Mouse (Mus musculus) hindbrain, embryonic 11.5 days (tissue): ENCODE results near the gene Gm45261. TPM values are rescaled to one million over a fixed set of nuclear protein-coding genes. Genes with fewer than 3 reads are reported as not detected.

Experiments used
- ATAC-seq: fragments of 200-750 bp; cut with Nextera tagmentation; 2 replicates; pipeline ENCODE4 v1.8.0; 2017; ENCODE audit warnings: mild to moderate bottlenecking, moderate TSS enrichment, moderate library complexity; ENCODE audit not compliant: low FRiP score
- DNase-seq: peaks from one replicate; pipeline ENCODE4 v3.0.0-alpha.2; 2015; ENCODE audit warnings: low spot score
- H3K27ac ChIP-seq: fragments of 300-500 bp; sonication (generic); 2 replicates; pipeline ENCODE4 v1.5.1; 2014; ENCODE audit warnings: mild to moderate bottlenecking, low read depth, low read length
- H3K27me3 ChIP-seq: fragments of 300-500 bp; sonication (generic); 2 replicates; pipeline ENCODE4 v1.6.1; 2014; ENCODE audit warnings: mild to moderate bottlenecking, low read length, moderate library complexity, mixed read lengths; ENCODE audit not compliant: control insufficient read depth, insufficient read depth
- H3K36me3 ChIP-seq: fragments of 300-500 bp; sonication (generic); 2 replicates; pipeline ENCODE4 v1.6.1; 2014; ENCODE audit warnings: mild to moderate bottlenecking, low read length, moderate library complexity, mixed read lengths; ENCODE audit not compliant: control insufficient read depth, insufficient read depth
- H3K4me1 ChIP-seq: fragments of 300-500 bp; sonication (generic); replicated peaks from 2 replicates; pipeline ENCODE4 v1.6.1; 2014; ENCODE audit warnings: low read length, mixed read lengths; ENCODE audit not compliant: control insufficient read depth, insufficient read depth
- H3K4me2 ChIP-seq: fragments of 300-500 bp; sonication (generic); replicated peaks from 2 replicates; pipeline ENCODE4 v1.6.1; 2014; ENCODE audit warnings: mild to moderate bottlenecking, low read depth, low read length
- H3K4me3 ChIP-seq: fragments of 300-500 bp; sonication (generic); 2 replicates; pipeline ENCODE4 v1.5.1; 2014; ENCODE audit warnings: low read depth, low read length
- H3K9ac ChIP-seq: fragments of 300-500 bp; sonication (generic); 2 replicates; pipeline ENCODE4 v1.6.1; 2014; ENCODE audit warnings: low read depth, low read length
- H3K9me3 ChIP-seq: fragments of 300-500 bp; sonication (generic); 2 replicates; pipeline ENCODE4 v1.6.1; 2016; ENCODE audit warnings: low read length; ENCODE audit not compliant: control insufficient read depth
- WGBS: fragments of 180-500 bp; shearing (Covaris S2); extraction: QIAGEN DNeasy Blood & Tissue Kit; methylation state at CpG from one replicate; pipeline ENCODE4 v1.1.7; 2014; 5-methylcytosine and 5-hydroxymethylcytosine counted together
- polyA plus RNA-seq: library from polyadenylated mRNA; unstranded; fragments of >200 nt; fragmentation: Nextera tagmentation; extraction: Ambion mirVana; gene quantifications from 2 replicates; pipeline ENCODE4 v1.2.1, GENCODE M21; 2014

Gm45261 gene
- polyA plus RNA-seq, 1 experiment from 2014 or later = not detected

GRCm38 (mm10) chr1:80424666-80425065 lies 36.6 kb downstream of the Gm45261 start:
- Histone ChIP-seq H3K9me3 (no peaks in the 10 kb centered on the region), H3K4me1 (no peaks in the 10 kb centered on the region), H3K36me3 (no peaks in the 10 kb centered on the region), H3K4me3 (no peak overlapping the region), H3K27me3 (no peaks in the 10 kb centered on the region), H3K4me2 (no peak overlapping the region), H3K9ac (no peak overlapping the region), H3K27ac (no peak overlapping the region)
- no peak for DNase-seq
- WGBS = 76% methylated on average over 1 of the region's 1 CpGs
- no peak for ATAC-seq

- no peaks in the 10 kb centered on the region for H3K36me3 ChIP-seq
- no peaks in the 10 kb centered on the region for H3K4me1 ChIP-seq
- 91% methylated on average over 12 of the region's 12 CpGs for WGBS
- H3K27me3 ChIP-seq = no peaks in the 10 kb centered on the region
- no peak overlapping the region for H3K27ac ChIP-seq
- no peaks in the 10 kb centered on the region for H3K9me3 ChIP-seq
- H3K4me2 ChIP-seq = no peak overlapping the region
- ATAC-seq (no peak), DNase-seq (no peak)
- no peak overlapping the region for H3K4me3 ChIP-seq
- H3K9ac ChIP-seq = no peak overlapping the region
Observed at GRCm38 (mm10) chr1:80418321-80419045, 42.8 kb downstream of the Gm45261 start.

GRCm38 (mm10) chr1:80416329-80416728 lies 44.9 kb downstream of the Gm45261 start:
- WGBS = 89% methylated on average over 5 of the region's 5 CpGs

GRCm38 (mm10) chr1:80412521-80412920 lies 48.7 kb downstream of the Gm45261 start:
- no peaks in the 10 kb centered on the region for H3K36me3 ChIP-seq
- DNase-seq = no peak
- no peak overlapping the region for H3K9ac ChIP-seq
- ATAC-seq = no peak
- no peak overlapping the region for H3K4me2 ChIP-seq
- no peaks in the 10 kb centered on the region for H3K9me3 ChIP-seq
- no peak overlapping the region for H3K4me3 ChIP-seq
- WGBS = 93% methylated on average over 2 of the region's 2 CpGs
- no peaks in the 10 kb centered on the region for H3K27me3 ChIP-seq
- no peak overlapping the region for H3K27ac ChIP-seq
- no peaks in the 10 kb centered on the region for H3K4me1 ChIP-seq

More at GRCm38 (mm10) chr1:80416329-80416728, 44.9 kb downstream of the Gm45261 start:
- no peaks in the 10 kb centered on the region for H3K4me1 ChIP-seq
- DNase-seq (no peak), ATAC-seq (no peak)
- H3K36me3 ChIP-seq = no peaks in the 10 kb centered on the region
- no peak overlapping the region for H3K27ac ChIP-seq
- H3K9ac ChIP-seq = no peak overlapping the region
- H3K9me3 ChIP-seq = no peaks in the 10 kb centered on the region
- no peak overlapping the region for H3K4me2 ChIP-seq
- H3K27me3 ChIP-seq = no peaks in the 10 kb centered on the region
- H3K4me3 ChIP-seq = no peak overlapping the region

GRCm38 (mm10) chr1:80410229-80410973 lies 50.8 kb downstream of the Gm45261 start:
- no peak for ATAC-seq

GRCm38 (mm10) chr1:80409467-80410105 lies 51.7 kb downstream of the Gm45261 start:
- Histone ChIP-seq H3K9ac (no peak overlapping the region), H3K27me3 (no peaks in the 10 kb centered on the region), H3K9me3 (no peaks in the 10 kb centered on the region), H3K4me2 (no peak overlapping the region), H3K4me3 (no peak overlapping the region), H3K27ac (no peak overlapping the region), H3K36me3 (no peaks in the 10 kb centered on the region), H3K4me1 (no peaks in the 10 kb centered on the region)
- ATAC-seq = no peak
- no peak for DNase-seq
- WGBS = 69% methylated on average over 6 of the region's 6 CpGs

More at GRCm38 (mm10) chr1:80410229-80410973, 50.8 kb downstream of the Gm45261 start:
- no peak overlapping the region for H3K4me3 ChIP-seq
- no peaks in the 10 kb centered on the region for H3K36me3 ChIP-seq
- no peaks in the 10 kb centered on the region for H3K9me3 ChIP-seq
- no peak overlapping the region for H3K9ac ChIP-seq
- no peaks in the 10 kb centered on the region for H3K27me3 ChIP-seq
- H3K4me2 ChIP-seq = no peak overlapping the region
- H3K27ac ChIP-seq = no peak overlapping the region
- no peaks in the 10 kb centered on the region for H3K4me1 ChIP-seq
- DNase-seq = no peak

GRCm38 (mm10) chr1:80408586-80408985 lies 52.7 kb downstream of the Gm45261 start:
- 6% methylated on average over 3 of the region's 3 CpGs for WGBS

GRCm38 (mm10) chr1:80404196-80404595 lies 57.1 kb downstream of the Gm45261 start:
- H3K9ac ChIP-seq = no peak overlapping the region
- 83% methylated on average over 3 of the region's 3 CpGs for WGBS
- no peak for ATAC-seq

More at GRCm38 (mm10) chr1:80408586-80408985, 52.7 kb downstream of the Gm45261 start:
- no peak overlapping the region for H3K9ac ChIP-seq
- H3K4me1 ChIP-seq = no peaks in the 10 kb centered on the region
- no peaks in the 10 kb centered on the region for H3K9me3 ChIP-seq
- DNase-seq (peak; percentile 77), ATAC-seq (peak; percentile 78; the same call in 1 of the 2 replicates)
- H3K4me2 ChIP-seq = no peak overlapping the region
- no peaks in the 10 kb centered on the region for H3K36me3 ChIP-seq
- no peak overlapping the region for H3K4me3 ChIP-seq
- H3K27me3 ChIP-seq = no peaks in the 10 kb centered on the region
- H3K27ac ChIP-seq = no peak overlapping the region

More at GRCm38 (mm10) chr1:80404196-80404595, 57.1 kb downstream of the Gm45261 start:
- no peaks in the 10 kb centered on the region for H3K27me3 ChIP-seq
- H3K4me2 ChIP-seq = no peak overlapping the region
- no peak for DNase-seq
- no peak overlapping the region for H3K4me3 ChIP-seq
- H3K36me3 ChIP-seq = no peaks in the 10 kb centered on the region
- H3K4me1 ChIP-seq = no peaks in the 10 kb centered on the region
- no peak overlapping the region for H3K27ac ChIP-seq
- H3K9me3 ChIP-seq = no peaks in the 10 kb centered on the region
